Mouse (Mus musculus): ENCODE data around the gene Gpr62. TPM values are rescaled to one million over a fixed set of nuclear protein-coding genes. Genes with fewer than 3 reads are reported as not detected.

The Gpr62 gene
- polyA plus RNA-seq, 1 experiment from 2014 or later: not detected

- no peak overlapping the region for H3K4me3 ChIP-seq (ENCODE audit: low read depth, low read length)
- WGBS (ENCODE audit: insufficient replicate concordance): 20% methylated on average over 29 of the region's 29 CpGs
- no peaks in the 10 kb centered on the region for H3K9me3 ChIP-seq (ENCODE audit: low read length)
- H3K4me2 ChIP-seq (ENCODE audit: low read depth, low read length): peak overlapping the region; percentile 56
- H3K9ac ChIP-seq (replicated peaks): no peak overlapping the region
- peaks cover 10% of the 10 kb centered on the region for H3K4me1 ChIP-seq (ENCODE audit: insufficient read depth)
- H3K36me3 ChIP-seq (replicated peaks; ENCODE audit: insufficient read depth, low read length): no peaks in the 10 kb centered on the region
- TF ChIP-seq CTCF (IDR thresholded peaks at IDR 0.05; ENCODE audit: low read depth) (no peak; the same call in 1 of the 2 replicates), EP300 (IDR thresholded peaks at IDR 0.05; ENCODE audit: low read depth) (no peak)
- DNase-seq (peak; percentile 70), ATAC-seq (0 out of 2 replicates have a peak, but pooled peaks have one; percentile 15)
- H3K27ac ChIP-seq (ENCODE audit: low read depth): no peak overlapping the region
- H3K27me3 ChIP-seq (ENCODE audit: insufficient read depth, low read length): peaks cover 26% of the 10 kb centered on the region
Measured at GRCm38 (mm10) chr9:106417841-106418625, 47.7 kb downstream of the Gpr62 start.

GRCm38 (mm10) chr9:106416826-106417225 is 48.9 kb downstream of the Gpr62 start:
- Histone ChIP-seq H3K4me3 (ENCODE audit: low read depth, low read length) (no peak overlapping the region), H3K27me3 (ENCODE audit: insufficient read depth, low read length) (peaks cover 26% of the 10 kb centered on the region), H3K27ac (ENCODE audit: low read depth) (no peak overlapping the region), H3K36me3 (replicated peaks; ENCODE audit: insufficient read depth, low read length) (no peaks in the 10 kb centered on the region), H3K4me2 (ENCODE audit: low read depth, low read length) (no peak overlapping the region), H3K4me1 (ENCODE audit: insufficient read depth) (peaks cover 17% of the 10 kb centered on the region), H3K9ac (replicated peaks) (no peak overlapping the region), H3K9me3 (ENCODE audit: low read length) (no peaks in the 10 kb centered on the region)
- WGBS (ENCODE audit: insufficient replicate concordance): 76% methylated on average over 6 of the region's 6 CpGs
- TF ChIP-seq CTCF (IDR thresholded peaks at IDR 0.05; ENCODE audit: low read depth): no peak
- no peak for TF ChIP-seq EP300 (IDR thresholded peaks at IDR 0.05; ENCODE audit: low read depth)
- ATAC-seq: no peak
- no peak for DNase-seq

Other genes starting within 250 kb of the Gpr62 start
- 0.07 and 0.16 TPM in 2 replicates for gene Tlr9, start 243.3 kb downstream of the Gpr62 start, polyA plus RNA-seq (2015; fragmentation: Nextera tagmentation; extraction: Ambion mirVana)
- 131 and 146 TPM in 2 replicates for gene Alas1, start 217.3 kb downstream of the Gpr62 start, polyA plus RNA-seq (2015; fragmentation: Nextera tagmentation; extraction: Ambion mirVana)
- 13.0 and 14.5 TPM in 2 replicates for gene Poc1a, start 184.9 kb downstream of the Gpr62 start, polyA plus RNA-seq (2015; fragmentation: Nextera tagmentation; extraction: Ambion mirVana)
- gene Dusp7, start 97.3 kb downstream of the Gpr62 start, polyA plus RNA-seq (2015; fragmentation: Nextera tagmentation; extraction: Ambion mirVana): 3.4 TPM in 2 replicates
- gene Rpl29, start 36.5 kb downstream of the Gpr62 start, polyA plus RNA-seq (2015; fragmentation: Nextera tagmentation; extraction: Ambion mirVana): 483 and 486 TPM in 2 replicates
- gene Acy1, start 27.6 kb downstream of the Gpr62 start, polyA plus RNA-seq (2015; fragmentation: Nextera tagmentation; extraction: Ambion mirVana): 30.4 and 38.7 TPM in 2 replicates
- 41.4 and 47.9 TPM in 2 replicates for gene Abhd14b, start 18.5 kb downstream of the Gpr62 start, polyA plus RNA-seq (2015; fragmentation: Nextera tagmentation; extraction: Ambion mirVana)
- 15.8 and 16.2 TPM in 2 replicates for gene Abhd14a, start 18.3 kb downstream of the Gpr62 start, polyA plus RNA-seq (2015; fragmentation: Nextera tagmentation; extraction: Ambion mirVana)
- gene Pcbp4, start 12.6 kb downstream of the Gpr62 start, polyA plus RNA-seq (2015; fragmentation: Nextera tagmentation; extraction: Ambion mirVana): 4.9 and 6.1 TPM in 2 replicates
- gene Rrp9, start 10.0 kb upstream of the Gpr62 start, polyA plus RNA-seq (2015; fragmentation: Nextera tagmentation; extraction: Ambion mirVana): 12.3 and 14.5 TPM in 2 replicates
- gene Parp3, start 11.0 kb upstream of the Gpr62 start, polyA plus RNA-seq (2015; fragmentation: Nextera tagmentation; extraction: Ambion mirVana): 1.6 and 1.9 TPM in 2 replicates
- not detected in 2 replicates for gene Iqcf1, start 34.0 kb upstream of the Gpr62 start, polyA plus RNA-seq (2015; fragmentation: Nextera tagmentation; extraction: Ambion mirVana)
- not detected in 2 replicates for gene Iqcf5, start 48.6 kb upstream of the Gpr62 start, polyA plus RNA-seq (2015; fragmentation: Nextera tagmentation; extraction: Ambion mirVana)
- not detected in 2 replicates for gene Iqcf3, start 95.7 kb upstream of the Gpr62 start, polyA plus RNA-seq (2015; fragmentation: Nextera tagmentation; extraction: Ambion mirVana)
- not detected in 2 replicates for gene Iqcf4, start 105.1 kb upstream of the Gpr62 start, polyA plus RNA-seq (2015; fragmentation: Nextera tagmentation; extraction: Ambion mirVana)
- not detected in 2 replicates for gene Iqcf6, start 160.6 kb upstream of the Gpr62 start, polyA plus RNA-seq (2015; fragmentation: Nextera tagmentation; extraction: Ambion mirVana)
- not detected in 2 replicates for gene Grm2, start 190.1 kb upstream of the Gpr62 start, polyA plus RNA-seq (2015; fragmentation: Nextera tagmentation; extraction: Ambion mirVana)
- 25.6 and 33.1 TPM in 2 replicates for gene Tex264, start 220.0 kb upstream of the Gpr62 start, polyA plus RNA-seq (2015; fragmentation: Nextera tagmentation; extraction: Ambion mirVana)